Mouse (Mus musculus) A20 (cell line): ENCODE measurements around the gene Itgb2.

Experiments used
- DNase-seq: peaks from one replicate; pipeline ENCODE4 v3.0.0-alpha.2; 2011; ENCODE audit warnings: low read depth, low spot score

Gene Itgb2

DNA sequence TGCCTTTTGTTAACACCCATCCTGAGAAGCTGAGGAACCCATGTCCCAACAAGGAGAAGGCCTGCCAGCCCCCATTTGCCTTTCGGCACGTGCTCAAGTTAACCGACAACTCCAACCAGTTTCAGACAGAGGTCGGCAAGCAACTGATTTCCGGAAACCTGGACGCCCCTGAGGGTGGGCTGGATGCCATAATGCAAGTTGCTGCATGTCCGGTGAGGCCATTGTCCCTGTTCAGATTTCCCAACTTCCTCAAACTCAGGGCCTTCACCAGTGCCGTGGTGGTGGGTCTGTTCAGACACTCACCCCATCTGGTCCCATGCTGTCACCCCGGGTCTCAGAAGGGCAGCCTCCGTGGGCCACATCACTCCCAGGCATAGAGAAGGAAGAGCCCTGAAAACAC is 18.5 kb downstream of the Itgb2 start:
- no peak for DNase-seq

DNA sequence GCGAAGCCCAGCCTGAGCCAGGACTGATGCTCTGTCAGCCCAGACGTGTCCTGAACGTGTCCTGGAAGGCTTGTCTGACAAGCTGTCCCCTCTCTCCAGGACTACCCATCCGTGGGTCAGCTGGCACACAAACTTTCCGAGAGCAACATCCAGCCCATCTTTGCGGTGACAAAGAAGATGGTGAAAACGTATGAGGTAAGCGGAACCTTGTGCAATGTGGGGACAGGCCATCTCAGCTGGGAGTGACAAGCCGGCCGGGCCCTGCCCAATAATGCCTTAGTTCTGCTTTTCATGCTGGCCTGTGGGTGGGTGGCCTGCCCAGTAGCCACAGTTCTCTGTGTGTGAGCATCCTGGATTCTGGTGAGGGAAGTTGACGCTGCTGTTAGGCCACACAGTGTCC is 20.8 kb downstream of the Itgb2 start:
- no peak for DNase-seq

DNA sequence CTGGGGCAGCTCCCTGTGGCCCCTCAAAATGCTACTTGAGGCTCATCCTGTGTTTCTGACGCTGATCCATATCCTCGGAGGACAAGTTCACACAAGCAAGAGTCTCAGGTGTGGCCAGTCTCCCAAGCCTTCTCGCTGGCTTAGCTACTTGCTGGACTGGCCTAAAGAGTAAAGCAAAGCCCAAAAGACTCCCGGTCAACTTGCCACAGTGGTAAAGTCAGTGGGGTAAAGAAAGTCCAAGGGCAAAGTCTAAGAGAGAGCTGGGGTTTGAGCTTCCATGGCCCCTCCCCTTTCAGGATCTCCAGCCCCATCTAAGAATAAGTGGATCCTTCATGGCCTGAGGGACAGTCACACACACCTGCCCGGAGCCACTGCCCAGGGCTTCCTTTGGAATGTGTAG is 22.1 kb downstream of the Itgb2 start:
- DNase-seq = no peak

DNA sequence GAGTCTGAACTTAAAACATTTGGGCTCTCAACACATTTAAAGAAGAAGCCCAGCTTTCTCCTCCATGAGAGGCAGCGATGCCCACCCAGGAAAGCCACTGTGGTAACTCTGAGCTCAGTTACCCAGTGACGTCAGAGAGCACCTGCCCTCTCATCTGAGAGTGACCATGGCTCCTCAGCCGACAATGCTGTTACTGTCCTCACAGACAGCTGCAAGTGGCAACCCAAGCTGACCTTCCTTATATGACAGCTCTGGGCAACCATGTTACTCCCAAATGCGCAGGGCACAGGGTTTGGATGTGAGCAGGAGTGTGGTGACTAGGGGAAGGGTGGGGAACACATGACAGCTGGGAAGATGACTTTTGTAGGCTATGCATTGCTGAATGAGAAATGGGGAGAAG is 23.2 kb downstream of the Itgb2 start:
- DNase-seq = no peak

DNA sequence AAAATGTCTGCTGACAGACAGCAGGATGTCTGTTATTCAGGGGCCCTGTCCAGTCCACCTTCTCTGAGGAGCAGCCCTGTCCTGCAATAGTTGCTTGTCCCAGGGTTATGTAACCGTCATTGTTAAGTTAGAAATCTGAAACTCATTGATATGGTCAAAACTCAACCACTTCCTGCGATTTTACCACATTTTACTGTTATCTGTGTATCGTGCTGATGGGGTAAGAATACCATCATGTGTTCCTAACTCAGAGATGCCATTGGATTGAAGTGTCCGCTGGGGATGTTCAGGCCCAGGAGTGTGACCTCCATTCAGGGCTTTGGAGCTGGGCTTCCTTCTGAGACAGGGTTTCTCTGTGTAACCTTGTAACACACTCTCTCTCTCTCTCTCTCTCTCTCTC is 24.9 kb downstream of the Itgb2 start:
- DNase-seq = no peak

DNA sequence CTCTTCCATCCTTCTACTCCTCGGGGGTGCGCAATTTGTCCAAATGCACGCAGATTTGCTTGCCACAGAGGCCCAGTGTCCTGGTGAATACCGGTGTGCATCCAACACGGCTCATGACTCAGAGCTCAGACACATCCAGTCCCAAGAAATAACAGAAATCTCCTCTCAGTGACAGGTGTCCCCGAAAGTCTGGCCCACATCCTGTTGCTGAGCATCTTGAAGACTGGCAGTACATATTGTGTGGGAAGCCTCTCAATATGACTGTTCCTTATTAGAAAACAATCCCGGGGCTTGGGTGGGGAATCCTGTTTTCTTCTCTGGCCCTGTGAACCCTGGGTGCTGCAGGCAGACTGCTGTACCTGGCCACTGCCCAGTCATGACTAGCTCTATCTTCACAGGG is 26.6 kb downstream of the Itgb2 start:
- no peak for DNase-seq

DNA sequence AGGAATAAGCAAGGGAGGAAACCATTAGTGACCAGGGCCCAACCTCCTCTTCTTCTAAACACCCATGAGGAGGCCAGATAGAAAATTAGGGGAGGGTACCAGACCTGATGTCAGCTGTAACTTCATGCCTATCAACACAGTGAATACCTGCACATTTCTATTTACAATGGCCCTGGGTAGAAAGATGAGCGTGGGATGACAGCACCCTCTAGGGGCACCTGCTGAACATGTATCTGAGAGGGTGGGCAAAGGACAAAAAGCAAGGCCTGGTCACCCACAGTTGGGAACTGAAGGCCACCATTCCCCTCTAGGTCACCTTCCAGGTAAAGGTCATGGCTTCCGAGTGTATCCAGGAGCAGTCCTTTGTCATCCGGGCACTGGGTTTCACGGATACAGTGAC is 27.6 kb downstream of the Itgb2 start:
- DNase-seq = no peak

DNA sequence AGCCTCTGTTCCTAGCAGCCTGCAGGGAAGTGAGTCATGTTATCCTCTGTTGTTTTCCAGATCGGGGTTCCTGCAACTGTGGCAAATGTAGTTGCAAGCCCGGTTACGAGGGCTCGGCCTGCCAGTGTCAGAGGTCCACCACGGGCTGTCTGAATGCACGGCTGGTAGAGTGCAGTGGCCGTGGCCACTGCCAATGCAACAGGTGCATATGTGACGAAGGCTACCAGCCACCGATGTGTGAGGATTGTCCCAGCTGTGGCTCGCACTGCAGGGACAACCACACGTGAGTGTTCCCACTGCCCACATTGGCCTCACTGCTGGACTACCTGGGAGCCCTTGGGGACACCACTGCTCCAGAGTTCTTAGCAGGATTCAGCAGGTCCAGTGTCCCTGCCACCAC is 30.0 kb downstream of the Itgb2 start:
- DNase-seq = no peak

DNA sequence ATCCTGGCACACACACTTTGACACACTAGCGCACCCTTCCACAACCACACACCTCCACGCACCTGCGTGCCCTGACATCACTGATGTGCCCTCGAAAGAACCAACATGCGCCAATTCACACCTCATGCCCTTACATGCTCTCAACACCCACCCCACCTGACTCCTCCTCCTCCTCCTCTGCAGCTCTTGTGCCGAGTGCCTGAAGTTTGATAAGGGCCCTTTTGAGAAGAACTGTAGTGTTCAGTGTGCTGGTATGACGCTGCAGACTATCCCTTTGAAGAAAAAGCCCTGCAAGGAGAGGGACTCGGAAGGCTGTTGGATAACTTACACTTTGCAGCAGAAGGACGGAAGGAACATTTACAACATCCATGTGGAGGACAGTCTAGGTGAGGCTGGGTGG is 30.8 kb downstream of the Itgb2 start:
- no peak for DNase-seq

DNA sequence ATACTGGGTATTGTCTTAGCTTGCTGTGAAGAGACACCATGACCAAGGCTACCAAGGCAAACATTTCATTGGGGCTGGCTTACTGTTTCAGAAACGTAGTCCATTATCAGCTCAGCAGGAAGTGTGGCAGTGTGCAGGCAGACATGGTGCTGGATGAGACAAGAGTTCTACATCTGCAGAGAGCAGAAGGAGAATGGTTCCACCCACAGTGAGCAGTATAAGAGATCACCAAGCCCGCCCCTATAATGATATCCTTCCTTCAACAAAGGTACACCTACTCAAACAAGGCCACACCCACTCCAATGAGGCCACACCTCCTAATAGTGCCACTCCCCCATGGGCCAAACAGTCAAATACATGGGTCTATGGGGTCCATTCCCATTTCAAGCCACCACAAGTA is 31.5 kb downstream of the Itgb2 start:
- DNase-seq = no peak

DNA sequence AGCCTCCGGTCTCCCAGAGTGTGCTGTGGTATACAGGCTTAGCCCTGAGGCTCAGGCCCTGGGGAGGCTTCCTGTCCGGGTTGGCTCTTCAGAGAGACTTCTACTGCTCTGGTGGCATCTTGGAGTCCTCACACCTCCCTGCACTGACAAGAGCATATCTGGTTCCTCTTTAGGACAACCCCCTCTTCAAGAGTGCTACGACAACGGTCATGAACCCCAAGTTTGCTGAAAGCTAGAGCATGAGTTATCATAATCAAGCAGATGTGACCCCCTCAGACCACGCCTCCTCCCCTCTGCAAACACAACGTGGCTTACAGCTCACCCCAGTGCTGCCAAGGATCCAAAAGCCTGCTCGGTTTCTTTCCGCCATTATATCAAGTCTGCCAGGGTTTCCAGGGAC is 35.0 kb downstream of the Itgb2 start:
- DNase-seq = no peak

DNA sequence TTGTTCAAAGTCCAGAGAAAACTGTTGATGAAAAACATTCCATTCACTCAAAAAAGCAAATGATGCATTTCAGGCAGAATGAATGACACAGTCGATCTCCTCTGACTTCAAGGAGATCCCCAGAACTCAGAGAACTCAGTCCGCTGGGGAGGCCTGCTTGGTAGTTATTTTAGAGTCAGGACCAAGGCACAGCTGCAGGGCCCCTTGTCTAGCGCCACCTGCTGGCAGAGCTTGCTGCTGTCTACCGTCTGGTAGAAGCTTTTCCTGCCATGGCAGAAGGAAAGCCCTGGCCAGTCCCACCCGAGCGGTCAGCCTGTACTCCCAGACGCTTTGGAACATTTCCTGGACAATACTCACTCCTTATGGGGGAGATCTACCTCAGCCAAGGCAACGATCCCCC is 36.6 kb downstream of the Itgb2 start:
- DNase-seq = peak; percentile 77

DNA sequence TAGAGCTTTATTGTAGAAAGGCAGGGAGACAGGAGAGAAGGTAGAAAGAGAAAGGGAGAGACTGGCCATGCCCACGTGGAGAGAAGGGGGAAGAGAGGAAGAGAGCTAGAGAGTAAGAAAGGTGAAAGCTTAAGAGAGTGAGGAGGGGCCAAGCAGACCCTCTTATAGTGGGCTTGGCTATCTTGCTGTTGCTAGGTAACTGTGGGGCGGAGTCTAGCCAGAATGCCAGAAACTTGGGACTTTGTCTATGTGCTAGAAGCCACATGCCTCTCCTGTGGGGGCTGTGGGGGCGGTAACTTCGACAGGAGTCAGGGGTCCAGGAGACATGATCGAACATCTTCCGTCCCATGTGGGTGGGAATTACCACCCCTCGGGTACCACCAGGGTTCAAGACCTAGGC is 39.4 kb downstream of the Itgb2 start:
- no peak for DNase-seq

DNA sequence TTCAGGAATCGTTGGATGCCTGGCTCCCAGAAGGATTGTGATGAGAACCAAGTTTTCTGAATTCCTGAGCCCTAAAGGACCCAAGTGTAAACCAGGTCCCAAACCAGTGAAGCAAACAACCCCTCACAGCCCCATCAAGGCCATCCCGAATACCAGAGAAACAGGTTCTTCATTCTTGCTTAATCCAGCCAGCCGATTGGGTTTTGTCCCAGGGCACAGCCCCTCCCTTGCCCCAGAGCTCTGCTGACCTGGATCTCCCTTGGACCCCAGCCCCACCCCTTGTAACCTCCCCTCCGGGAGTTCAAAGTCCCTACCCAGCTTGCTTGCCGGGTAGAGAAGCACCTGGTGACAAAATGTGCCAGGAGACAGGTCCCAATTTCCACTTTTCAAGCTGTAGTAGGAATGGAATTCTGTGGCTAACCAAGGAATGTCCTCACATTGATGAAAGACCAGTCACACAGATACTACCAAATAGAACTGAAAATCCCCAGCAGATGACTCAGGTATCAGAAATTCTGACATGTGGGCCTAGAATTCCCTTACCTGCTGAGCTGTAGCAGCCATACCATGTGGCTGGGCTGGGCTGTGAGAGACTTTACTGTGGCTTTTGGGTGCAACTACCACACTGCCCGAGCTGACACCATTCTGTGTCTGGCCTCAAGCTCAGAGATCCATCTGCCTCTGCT is 40.1 kb downstream of the Itgb2 start:
- no peak for DNase-seq

DNA sequence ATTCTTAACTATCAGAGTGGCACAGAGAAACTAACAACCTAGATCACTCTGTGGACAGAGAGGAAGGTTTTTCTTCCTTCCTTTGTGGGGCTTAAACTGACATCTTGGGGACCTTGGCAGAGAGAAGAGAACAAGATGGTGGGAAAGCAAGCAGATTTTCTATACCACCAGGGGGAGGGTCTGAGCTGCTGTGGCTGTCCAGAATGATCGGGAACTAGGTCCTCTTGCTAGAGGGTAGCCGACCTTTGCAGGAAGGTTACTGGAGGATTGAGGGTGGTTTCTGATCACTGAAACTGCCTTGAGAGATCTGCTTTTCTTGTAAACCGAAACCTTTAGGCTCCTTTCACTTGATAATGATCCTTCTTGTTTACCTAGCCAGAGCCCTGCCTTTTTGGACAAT is 42.2 kb downstream of the Itgb2 start:
- peak; percentile 24 for DNase-seq

DNA sequence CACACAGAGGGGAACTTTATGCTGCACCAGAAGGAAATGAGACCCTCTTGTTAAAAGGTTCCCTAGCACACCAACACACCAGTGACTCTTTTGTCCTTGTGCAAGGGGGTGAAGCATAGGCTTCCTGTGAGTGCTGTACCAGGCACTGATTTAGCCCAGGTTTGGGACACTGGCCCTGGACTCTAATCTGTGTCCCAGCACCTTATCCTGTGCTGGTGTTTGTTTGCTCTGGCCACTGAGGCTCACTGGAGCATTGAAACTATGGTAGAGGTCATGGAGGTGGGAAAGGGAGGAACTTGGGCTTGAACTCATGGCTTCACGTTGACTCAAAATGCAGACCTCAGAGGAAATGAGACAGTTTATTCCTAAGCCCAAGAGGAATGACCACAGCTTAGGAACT is 43.1 kb downstream of the Itgb2 start:
- no peak for DNase-seq

DNA sequence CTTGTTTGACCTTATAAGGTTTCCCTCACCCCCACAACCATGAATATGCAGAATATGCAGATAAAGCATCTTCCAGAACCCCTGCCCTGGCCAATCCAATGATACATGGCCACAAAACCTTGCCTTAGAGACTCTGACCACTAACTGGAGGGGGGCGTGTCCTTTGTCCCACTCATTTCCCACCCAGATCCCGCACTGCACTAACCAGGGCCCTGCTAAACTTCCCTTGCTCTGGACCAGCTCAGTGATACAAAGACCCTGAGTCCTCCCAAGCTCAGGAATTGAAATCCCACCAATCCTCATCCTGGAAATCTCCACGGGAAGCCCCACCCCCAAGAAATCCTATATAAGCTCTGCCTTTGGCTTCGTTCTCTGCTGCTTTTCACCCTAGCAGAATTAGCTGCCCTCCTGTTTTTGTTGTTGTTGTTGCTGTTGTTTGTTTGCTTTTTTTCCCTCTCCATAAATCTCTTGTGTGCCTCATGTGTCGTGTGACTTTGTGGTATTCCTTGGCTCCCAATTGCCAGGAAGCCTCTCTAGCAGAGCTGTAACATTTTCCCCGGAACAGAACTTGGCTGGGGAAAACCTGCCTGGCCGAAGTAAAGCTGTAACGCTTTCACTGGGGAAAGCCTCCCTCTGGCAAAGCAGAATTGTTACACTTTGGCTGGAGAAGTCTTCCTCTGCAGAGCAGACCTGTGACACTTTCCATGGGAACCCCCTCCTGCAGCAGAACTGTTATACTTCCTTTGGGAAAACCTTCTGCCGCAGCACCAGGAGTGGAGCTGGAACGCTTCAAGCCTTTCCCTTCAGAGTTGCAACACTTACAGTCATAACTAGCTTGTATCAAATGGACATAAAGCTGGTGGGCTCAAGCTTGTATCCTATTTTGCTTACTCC is 50.2 kb downstream of the Itgb2 start:
- no peak for DNase-seq

DNA sequence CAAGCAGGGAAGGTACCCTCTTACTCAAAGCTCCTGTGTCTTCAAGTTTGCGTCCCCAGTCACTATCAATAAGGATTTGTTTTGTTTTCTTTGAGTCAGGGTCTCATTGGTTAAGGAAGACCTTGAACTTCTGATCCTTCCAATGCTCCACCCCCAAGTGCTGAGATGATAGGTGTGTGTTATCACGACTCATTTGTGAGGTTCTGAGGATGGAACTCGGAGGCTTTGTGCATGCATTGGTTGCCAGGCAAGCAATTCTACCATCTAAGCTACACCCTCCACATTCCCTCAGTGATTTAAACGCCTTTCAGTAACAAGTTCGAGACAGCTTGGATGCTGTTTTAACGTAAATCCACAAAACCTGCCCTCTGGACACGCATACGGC is 51.0 kb downstream of the Itgb2 start:
- DNase-seq = no peak

DNA sequence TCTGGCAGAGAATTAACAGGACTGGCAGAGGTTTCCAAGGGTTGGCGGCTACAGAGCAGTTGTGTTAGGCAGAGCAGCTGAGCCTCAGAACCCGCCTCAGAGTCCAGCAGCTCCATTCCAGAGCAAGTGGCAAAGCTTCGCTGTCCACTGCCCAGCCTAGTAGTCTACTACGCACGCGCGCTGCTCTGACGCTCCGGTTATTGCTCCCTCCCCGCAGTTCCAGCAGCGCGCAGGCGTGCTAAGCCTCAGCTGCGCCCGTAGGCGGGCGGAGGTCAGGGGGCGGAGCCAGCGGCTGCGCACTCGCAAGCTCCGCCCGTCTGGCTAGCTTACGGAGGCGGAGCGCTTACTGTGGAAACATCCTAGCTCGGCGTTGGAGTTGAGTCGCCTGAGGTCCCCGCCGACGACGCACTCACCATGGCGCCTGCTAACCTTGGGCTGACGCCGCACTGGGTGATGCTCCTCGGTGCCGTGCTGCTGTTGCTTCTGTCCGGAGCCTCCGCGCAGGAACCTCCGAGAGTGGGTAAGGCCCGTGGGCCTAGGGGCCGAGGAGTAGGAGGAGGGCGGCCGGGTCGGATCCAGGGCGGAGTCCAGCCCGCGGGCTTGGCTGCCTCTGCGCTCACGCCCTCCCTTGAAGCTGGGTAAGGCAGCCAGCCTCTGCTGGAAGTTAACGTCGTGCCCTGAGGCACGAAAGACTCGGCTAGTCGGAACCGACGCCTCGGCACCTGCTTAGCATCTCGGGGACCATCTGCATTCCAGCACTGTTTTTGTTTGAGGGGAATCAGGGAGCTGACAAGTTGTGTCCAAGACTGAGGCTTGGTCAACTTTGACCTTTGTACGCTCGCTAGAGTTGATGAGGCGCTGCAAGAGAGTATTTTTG is 51.6 kb downstream of the Itgb2 start, which contains the start of gene Pttg1ip:
Pttg1ip (plus strand) TSS at position 313 of the 877 bp plus-strand sequence.
- DNase-seq = peak; percentile 98

DNA sequence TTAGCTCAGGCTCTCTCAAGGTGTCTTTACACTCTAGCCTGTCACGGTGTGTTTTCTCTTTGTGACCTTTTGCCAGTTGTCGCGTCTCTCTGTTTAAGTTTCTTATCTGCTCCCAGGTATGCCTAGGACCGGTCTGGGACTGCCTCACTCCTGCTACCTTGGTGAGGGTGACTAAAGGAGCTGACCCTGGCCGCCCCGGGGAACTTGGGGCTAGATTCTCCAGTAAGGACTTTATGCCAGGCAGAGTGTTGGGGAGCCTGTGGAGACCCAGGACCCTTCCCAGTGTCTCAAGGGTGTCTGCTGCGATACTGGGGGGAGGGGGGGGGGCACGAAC is 52.2 kb downstream of the Itgb2 start:
- no peak for DNase-seq

DNA sequence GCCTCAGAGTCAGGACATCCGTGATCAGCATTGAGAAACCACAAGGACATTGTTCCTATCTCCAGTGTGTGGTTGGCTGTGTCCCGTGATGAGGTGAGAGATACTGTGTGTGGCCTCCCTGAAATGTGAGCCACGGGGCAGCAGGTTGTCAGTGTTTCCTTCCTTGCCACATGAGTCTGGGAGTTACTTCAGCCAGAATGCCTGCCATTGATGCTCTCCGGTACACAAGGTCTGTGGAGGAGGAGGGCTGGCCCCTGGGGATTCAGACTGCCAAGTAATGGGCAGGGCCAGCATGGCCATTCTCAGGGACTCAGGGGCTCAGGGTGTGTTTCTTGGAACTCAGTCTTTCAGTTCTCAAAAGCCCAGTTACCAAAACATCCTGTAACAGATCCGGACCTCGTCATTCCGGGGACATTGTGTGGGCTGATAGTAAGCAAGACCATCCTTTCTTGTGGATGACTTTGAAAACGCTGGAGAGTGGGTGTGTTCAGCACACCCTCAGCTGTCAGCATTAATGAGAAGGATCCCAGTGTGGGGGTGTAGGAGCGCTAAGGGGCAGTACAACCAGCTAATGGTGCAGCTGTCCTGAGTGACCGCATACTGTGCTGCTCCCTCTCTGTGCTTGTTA is 53.9 kb downstream of the Itgb2 start:
- no peak for DNase-seq

DNA sequence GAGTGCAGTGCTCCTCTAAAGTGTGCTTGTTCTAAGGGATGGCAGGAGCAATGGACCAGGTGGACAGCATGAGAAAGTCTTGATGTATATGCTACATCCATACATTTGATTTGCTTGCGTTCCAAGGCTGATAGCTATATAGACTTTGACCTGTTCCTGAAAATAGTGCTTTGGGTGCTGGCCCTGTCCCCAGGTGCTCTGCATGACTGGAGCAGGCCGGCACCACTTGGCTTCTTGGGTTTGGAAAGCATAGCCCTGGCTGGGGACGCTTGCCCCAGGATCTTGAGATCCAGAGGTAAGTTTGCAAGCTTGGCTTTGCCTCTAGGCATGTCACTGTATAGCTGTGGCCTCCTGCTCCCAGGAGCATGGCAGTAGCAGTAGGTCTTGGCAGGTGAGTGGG is 56.6 kb downstream of the Itgb2 start:
- DNase-seq = no peak
